Mouse (Mus musculus) neutrophil, adult 5-6 weeks (primary cell): Measurements from ENCODE around the gene Nup210l. TPM values are rescaled to one million over a fixed set of nuclear protein-coding genes. Genes with fewer than 3 reads are reported as not detected.

Experiments
- ATAC-seq: fragments of 151-379, 151-347 bp; 2 replicates; pipeline ENCODE4 v1.8.0; 2017; ENCODE audit warnings: mild to moderate bottlenecking, moderate TSS enrichment; ENCODE audit not compliant: insufficient number of reproducible peaks, poor library complexity, low FRiP score, severe bottlenecking; ENCODE audit errors: extremely low read depth
- total RNA-seq: library from RNA; stranded (forward); fragments of 200-1000 nt; gene quantifications from 2 replicates; pipeline ENCODE4 v1.2.3, GENCODE M21; 2017

The Nup210l gene
- total RNA-seq, 1 experiment from 2014 or later: 2.2 TPM

GRCm38 (mm10) chr3:90211475-90212398, 107.8 kb downstream of the Nup210l start:
- no peak for ATAC-seq

DNA sequence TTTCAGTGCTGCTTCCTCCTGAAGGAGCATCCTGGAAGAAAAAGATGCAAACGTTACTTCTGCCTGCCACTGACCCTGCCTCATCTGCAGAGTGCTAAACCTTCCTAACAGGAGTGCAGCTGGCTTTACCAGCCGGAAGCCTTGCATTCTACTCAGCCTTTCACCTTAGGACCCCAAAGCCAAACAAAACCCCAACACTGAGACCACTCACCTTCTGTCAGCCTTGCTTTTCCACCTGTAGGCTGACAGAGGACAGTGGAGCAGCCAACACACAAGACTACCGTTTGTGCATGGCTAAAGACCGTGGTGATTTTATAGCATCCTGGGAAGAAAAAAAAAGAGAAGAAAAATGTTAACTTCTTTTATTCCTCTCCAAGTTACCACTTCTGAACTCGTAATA, 108.8 kb downstream of the Nup210l start:
- ATAC-seq: no peak

DNA sequence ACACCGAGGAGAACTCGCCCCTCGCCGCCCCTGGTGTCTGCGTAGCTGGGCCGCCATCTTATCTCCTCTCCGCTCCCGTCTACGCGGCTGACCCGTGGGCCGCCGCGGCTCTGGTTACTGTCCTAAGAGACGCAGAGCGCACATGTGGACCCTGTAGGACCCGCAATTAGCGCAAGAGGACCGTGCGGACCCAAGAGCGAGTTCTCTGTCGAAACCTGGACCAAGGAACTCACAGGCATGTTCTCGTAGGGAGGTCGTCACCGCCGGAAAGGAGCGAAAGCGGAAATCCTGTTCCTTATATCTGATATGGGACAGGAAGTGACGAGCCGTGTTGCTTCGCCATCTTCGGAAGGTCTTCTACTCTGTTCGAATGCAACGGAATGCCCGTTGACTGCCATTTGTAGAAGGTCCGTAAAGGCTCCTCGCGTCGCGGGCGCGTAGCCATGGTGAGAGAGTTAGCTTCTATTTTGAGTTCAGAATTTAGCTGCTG, 109.5 kb downstream of the Nup210l start, which contains the start of the genes Rps27 and Rab13:
Rps27 (minus strand) TSS at position 275 of the 490 bp plus-strand sequence.
Rab13 (plus strand) TSS at position 319 of the 490 bp plus-strand sequence.
- peak; percentile 94 for ATAC-seq

DNA sequence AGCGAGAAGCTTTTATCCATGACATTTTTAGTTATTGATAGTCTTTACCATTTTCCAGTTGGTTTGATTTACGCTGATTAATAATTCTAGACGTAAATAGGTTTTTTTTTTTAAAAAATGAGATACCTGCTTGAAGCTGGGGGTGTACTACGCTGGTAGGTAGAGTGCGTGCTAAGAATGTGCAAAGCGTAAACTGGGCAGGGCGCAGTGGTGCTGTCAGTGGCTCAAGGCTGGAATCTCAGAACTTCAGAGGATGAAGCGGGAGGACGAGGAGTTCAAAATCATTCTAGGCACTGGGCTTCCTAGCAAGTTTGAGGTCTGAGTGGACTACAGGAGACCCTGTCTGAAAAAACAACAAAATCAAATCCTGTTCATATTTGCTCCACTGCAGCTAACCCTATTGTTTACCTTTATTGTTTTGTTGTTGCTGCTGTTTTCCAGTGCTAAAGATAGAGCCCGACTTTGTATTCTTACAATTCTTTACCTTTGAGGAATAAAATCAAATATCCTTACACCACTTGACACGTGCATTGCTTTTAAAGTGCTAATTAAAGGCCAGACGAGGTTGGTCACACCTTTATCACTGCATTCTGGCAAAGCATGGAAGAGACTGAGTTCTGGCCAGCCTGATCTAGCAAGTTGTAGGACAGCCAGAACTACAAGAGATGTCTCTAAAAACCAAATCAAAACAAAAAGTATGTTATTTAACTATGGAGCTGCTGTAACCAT, 110.2 kb downstream of the Nup210l start:
- ATAC-seq: no peak

- no peak for ATAC-seq
Measured at GRCm38 (mm10) chr3:90215825-90216380, 112.0 kb downstream of the Nup210l start.

DNA sequence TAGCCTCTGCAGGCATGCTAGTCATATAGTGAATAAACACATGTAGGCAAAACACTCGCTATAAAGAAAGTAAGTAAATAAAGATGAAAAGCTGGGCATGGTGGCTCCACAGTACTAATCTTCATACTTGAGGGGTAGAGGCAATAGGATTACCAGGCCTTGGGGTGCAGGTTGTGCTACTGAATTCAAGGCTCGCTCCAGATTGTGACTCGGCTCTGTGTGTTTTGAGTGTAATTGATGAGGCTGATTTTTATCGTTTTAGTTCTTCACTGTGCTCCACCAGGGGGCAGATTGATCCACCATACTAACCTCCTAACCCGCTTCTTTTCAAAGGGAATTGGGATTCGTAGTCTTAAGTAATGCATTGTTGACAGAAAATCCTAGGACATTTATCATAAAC, 116.2 kb downstream of the Nup210l start:
- peak; percentile 65; the same call in 1 of the 2 replicates for ATAC-seq

DNA sequence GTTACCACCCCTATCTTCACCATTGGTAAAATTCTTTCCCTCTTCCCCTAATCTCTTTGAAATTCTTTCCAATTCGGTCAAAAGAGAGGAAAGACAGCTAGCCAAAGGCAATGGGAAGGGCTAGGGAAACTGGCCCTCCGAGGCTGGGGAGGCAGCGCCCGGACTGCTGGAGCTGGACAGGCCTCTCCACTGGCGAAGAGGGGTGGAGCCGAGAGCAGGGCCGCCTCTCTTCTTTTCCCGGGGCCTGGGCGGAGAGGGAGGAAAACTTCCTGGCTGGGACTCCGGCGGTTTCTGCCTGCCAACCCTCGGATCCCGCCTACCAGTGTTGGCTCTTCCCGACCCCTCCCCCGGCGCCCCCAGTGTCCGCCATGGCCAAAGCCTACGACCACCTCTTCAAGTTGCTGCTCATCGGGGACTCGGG, 116.6 kb downstream of the Nup210l start:
- ATAC-seq: no peak

GRCm38 (mm10) chr3:90221123-90221522, 117.2 kb downstream of the Nup210l start:
- ATAC-seq: no peak

DNA sequence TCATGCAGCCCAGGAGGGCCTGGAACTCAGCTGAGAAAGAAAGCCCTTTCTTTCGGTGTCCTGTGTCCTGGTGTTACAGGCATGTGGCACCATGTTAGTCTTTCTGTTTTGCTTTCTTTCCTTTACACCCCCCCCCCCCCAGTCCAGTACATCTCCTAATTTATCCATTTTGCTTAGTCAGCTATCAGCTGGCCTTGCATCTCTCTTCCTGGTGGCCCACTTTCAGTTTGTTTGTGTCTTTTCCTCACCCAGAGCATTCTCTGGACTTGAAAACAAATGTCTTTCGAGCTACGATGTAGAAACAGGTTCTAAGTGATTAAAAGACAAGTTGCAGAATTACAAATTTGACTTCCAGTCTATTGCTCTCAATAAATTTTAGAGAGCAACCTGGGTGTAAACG, 118.5 kb downstream of the Nup210l start:
- no peak for ATAC-seq

GRCm38 (mm10) chr3:90222941-90223340, 119.0 kb downstream of the Nup210l start:
- no peak for ATAC-seq

GRCm38 (mm10) chr3:90224331-90224730, 120.4 kb downstream of the Nup210l start:
- ATAC-seq: no peak

- peak; percentile 20; the same call in 1 of the 2 replicates for ATAC-seq
Measured at GRCm38 (mm10) chr3:90231075-90231474, 127.1 kb downstream of the Nup210l start.

DNA sequence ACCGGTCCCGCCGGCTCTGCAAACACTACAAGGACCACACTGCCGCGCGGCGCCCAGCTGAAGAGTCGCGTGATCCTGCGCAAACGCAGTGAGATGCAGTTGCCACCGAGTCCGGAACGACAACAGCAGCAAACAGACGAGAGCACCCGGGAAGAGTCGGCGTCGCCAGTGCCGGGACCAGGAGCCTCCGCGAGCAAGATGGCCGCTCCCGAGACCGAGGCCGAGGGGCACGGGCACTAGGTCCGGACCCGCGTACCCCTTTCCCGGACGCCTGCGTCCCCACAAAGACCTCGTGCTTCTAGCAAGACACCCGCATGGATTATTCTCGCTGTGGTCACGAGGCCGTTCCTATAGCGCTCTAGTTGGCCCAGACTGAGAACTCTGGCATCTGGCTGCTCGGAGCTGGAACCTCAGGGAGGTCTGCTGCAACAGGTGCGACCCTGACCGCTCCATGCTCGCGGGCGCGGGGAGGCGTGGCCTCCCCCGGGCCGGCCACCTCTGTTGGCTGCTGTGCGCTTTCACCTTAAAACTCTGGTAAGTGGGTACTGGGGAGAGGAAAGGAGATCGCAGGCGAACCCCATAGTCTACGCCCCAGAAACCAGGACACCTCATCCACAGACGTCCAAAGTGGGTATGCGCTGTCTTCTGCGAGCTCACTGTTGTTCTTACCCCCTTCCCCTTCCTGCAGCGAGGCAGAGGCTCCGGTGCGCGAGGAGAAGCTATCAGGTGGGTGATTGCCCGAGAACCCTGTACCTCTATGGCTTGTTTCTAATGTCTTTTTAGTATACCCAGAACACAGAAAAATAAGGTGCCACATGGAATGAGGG, 127.8 kb downstream of the Nup210l start, which contains the start of gene Jtb:
Jtb (plus strand) TSS at position 91 of the 827 bp plus-strand sequence.
- ATAC-seq: peak; percentile 94

GRCm38 (mm10) chr3:90241251-90241650, 137.3 kb downstream of the Nup210l start:
- ATAC-seq: 0 out of 2 replicates have a peak, but pooled peaks have one; percentile 9

- no peak for ATAC-seq
Measured at GRCm38 (mm10) chr3:90241669-90242358, 137.9 kb downstream of the Nup210l start.

- ATAC-seq: no peak
Measured at GRCm38 (mm10) chr3:90242984-90243775, 139.2 kb downstream of the Nup210l start, which contains the start of gene Creb3l4. Gene Creb3l4, minus strand, starts transcription at chr3:90243512.

DNA sequence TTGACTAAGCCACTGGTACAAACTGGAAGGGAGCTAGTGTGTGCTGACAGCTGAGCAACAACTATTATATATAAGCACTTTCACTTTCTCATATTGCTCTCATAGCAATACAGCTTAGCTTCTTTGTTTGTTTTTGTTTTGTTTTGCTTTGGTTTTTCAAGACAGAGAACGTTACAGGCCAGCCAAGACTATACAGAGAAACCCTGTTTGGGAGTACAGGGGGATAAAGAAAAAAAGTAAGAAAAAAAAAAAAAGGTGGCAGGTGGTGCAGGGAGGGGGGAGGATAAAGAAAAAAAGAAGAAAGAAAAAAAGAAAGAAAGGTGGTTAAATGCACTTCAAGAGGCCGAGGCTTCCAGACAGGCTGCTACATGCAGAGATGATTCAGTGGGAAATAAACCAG, 141.5 kb downstream of the Nup210l start:
- no peak for ATAC-seq
